Mouse (Mus musculus) gastrocnemius, adult 8-10 months (tissue): ENCODE measurements around the gene Ccl6. TPM values are rescaled to one million over a fixed set of nuclear protein-coding genes. Genes with fewer than 3 reads are reported as not detected.
"Not testable (repeated sequence)": the region's sequence is repeated elsewhere in the genome, so short reads cannot be mapped to it uniquely, and the experiment has no call there.

Experiments
- DNase-seq, 2 experiments: peaks; one replicate each; pipeline ENCODE4 v3.0.0; 2022; ENCODE audit warnings: low spot score in 2 of 2
- total RNA-seq, 4 experiments: library from RNA; stranded (reverse); gene quantifications; 2 replicates each; pipeline ENCODE4 v1.2.4; 2022

The Ccl6 gene
- total RNA-seq, 4 experiments from 2014 or later = 0.73 to 4.7 (median 2.2) TPM

DNA sequence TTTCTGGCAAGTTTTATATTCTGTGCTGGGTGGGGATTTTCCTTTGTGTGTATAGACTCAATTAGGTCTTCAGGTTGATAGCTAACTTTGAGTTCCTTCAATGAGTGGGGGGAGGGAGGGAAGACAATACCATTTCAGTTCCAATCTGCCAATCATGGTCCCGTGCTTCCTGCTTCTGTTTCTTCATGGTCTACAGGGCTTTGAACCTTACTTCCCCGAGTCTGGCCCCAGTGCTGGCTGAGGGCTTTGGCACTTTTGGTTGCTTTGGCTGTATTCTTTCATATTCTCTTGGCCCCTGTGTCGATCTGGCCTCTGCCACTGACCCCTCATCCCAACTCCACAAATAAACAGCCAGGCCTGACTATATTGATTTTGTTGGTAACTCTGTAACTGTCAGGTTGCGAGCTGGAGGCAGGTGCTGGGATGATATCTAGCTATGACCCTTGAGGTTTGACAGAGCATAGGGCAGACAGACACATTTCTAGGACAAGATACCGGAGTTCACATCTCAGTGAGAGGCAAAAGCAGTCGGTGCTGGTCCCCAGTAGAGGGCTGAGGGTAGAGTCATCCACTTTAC lies 30.5 kb downstream of the Ccl6 start:
- DNase-seq = no peak

- DNase-seq = no peak
Observed at GRCm38 (mm10) chr11:83560405-83560804, 32.5 kb downstream of the Ccl6 start.

DNA sequence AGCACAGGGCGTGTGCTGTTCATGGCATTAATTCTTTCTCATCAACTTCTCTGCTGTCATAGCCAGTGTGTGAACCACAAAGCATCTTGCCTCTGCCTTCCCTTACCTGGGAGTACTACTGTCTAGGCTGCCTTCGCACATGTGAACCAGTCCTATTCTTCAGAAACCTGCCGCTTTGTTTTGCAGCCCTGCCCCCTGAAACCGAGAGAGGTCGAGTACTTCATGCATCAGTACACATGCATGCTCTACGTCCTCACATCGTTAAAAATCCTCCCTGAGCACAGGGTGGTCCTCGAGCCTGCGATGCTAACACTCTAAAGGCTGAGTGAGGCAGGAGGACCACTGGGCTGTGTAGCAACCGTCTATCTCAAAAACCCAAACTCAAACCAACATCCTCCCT lies 35.8 kb downstream of the Ccl6 start:
- DNase-seq = no peak

DNA sequence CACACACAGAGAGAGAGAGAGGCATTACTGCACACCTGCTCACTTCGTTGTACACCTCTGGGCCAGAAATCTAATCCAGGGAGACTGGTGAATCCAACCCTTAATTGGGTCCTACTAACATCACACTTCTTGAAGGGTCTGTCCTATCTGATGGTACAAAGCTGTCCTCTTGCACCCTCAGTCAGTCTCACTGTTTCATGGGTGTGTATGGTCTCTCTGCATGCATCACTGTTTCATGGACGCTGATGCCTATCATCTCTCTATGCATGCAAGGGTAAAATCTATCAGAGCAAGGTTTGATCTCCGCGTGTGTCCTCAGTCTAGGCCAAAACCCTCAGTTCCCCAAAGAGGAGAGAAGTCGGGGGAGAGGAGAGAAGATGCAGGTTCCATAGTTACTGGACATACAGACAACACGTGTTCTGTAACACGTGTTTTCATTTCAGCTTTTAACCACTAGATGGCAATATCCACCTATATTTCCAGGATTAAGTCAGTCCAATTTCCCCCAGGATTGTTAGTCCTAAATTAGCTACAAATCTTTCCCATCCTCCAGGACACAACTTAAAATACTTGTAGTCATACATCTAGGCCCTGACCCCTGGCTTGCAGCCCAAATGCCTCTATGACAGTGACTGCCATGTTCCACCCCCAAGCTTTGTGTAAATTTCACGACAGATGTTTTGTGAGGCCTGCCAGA lies 36.7 kb downstream of the Ccl6 start:
- DNase-seq = no peak

DNA sequence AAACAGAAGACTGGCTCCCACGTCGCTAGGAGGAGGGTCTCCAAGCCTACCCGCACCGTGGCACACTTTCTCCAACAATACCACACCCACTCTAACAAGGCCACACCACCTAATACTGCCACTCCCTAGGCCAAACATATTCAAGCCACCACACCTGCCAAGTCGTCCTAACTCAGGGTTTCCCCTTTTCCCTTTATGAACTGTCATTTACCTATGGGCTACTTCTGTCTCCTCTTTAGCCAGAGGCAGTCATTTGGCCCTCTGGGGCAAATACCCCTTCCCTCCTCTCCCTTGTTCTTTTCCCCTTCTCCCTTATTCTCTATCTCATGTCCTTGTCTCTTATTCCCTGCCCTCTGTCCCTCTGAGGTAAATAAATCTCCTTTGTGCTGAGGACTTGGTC lies 41.2 kb downstream of the Ccl6 start:
- no peak for DNase-seq

- not testable (repeated sequence) for DNase-seq
Observed at GRCm38 (mm10) chr11:83551037-83551436, 41.9 kb downstream of the Ccl6 start.

- no peak for DNase-seq
Observed at GRCm38 (mm10) chr11:83550186-83550632, 42.7 kb downstream of the Ccl6 start.

GRCm38 (mm10) chr11:83544214-83544613 lies 48.7 kb downstream of the Ccl6 start:
- no peak for DNase-seq

DNA sequence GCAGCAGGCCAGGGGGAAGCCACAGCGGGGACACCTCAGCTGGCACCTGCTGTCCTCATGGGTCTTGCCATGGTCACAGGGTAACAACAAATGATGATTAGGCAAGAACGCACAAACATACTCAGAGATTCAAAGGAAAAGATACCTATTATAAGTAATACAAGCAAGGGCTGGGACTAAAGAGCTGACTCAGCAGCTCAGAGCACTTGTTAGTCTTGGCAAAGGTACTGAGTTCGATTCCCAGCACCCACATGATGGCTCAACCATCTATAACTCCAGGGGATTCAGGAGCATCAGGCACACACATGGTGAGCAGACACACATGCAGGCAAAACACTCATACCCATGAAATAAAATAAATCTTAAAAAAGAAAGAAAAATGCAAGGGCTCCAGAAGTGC lies 51.5 kb downstream of the Ccl6 start:
- no peak for DNase-seq

DNA sequence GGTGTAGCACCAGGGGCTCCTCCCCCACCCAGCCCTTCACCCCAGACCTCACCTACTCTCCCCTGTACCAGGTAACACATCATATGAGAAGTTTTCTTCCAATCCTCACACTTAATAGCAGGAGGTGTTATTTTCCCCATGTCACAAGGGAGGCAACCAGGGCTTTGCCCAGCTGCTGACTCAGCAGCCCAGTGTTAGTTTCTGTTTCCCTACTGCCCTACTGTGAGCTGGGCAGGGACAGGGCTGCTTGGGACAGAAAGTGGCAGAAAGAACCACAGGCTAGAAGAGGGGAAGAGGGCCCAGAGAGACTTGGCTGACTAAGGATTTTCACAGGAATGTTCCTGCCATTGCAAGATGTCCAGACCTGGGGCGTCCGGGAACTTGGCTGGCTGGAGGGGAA lies 52.0 kb downstream of the Ccl6 start:
- DNase-seq = no peak

GRCm38 (mm10) chr11:83538705-83539314 lies 54.1 kb downstream of the Ccl6 start:
- DNase-seq = no peak

Other genes starting within 250 kb of the Ccl6 start
- under 1 TPM; 0.19 to 0.63 (median 0.49) TPM for gene Rasl10b, start 183.9 kb downstream of the Ccl6 start, total RNA-seq
- not detected for gene Gas2l2, start 163.6 kb downstream of the Ccl6 start, total RNA-seq
- gene 1700020L24Rik, start 155.4 kb downstream of the Ccl6 start, total RNA-seq = not detected
- gene Mmp28, start 130.0 kb downstream of the Ccl6 start, total RNA-seq = 1 to 10 TPM; 1.7 to 2.6 (median 2.1) TPM
- gene Taf15, start 120.0 kb downstream of the Ccl6 start, total RNA-seq = 10 to 100 TPM; 17.5 to 28.4 (median 22.8) TPM
- gene Heatr9, start 70.9 kb downstream of the Ccl6 start, total RNA-seq = not detected
- not detected for gene Ccl5, start 62.6 kb downstream of the Ccl6 start, total RNA-seq
- gene Ccl9, start 14.5 kb downstream of the Ccl6 start, total RNA-seq = 1 to 10 TPM in 3 of 4 experiments, under 1 TPM in 1; 0.07 to 2.7 (median 1.4) TPM
- not detected for gene Rpl9-ps1, start 52.5 kb upstream of the Ccl6 start, total RNA-seq
- gene Ccl3, start 56.3 kb upstream of the Ccl6 start, total RNA-seq = not detected
- gene Ccl4, start 69.5 kb upstream of the Ccl6 start, total RNA-seq = not detected
- gene Wfdc17, start 110.9 kb upstream of the Ccl6 start, total RNA-seq = 1 to 10 TPM in 1 of 4 experiments, not detected in 3; 1.2 TPM
- not detected for gene Wfdc18, start 115.9 kb upstream of the Ccl6 start, total RNA-seq
- gene Wfdc21, start 153.9 kb upstream of the Ccl6 start, total RNA-seq = under 1 TPM in 1 of 4 experiments, not detected in 3; 0.79 TPM
- 1 to 10 TPM; 8.2 to 9.1 (median 8.6) TPM for gene Heatr6, start 160.6 kb upstream of the Ccl6 start, total RNA-seq